Mouse (Mus musculus) adrenal gland (tissue): ENCODE results near the gene Sox11.

Experiments used
- intact Hi-C: fragments of 180-260 bp; cut with DNase I; formaldehyde crosslinking; loops from one replicate; pipeline ENCODE4 v1.15.1; 2025

Gene Sox11

GRCm38 (mm10) chr12:27336801-27337200, 5.6 kb downstream of the Sox11 start:
- intact Hi-C loops: no loop called here

- intact Hi-C loops: no loop called here
Measured at GRCm38 (mm10) chr12:27336336-27336735, 6.0 kb downstream of the Sox11 start.

GRCm38 (mm10) chr12:27335356-27336055, 6.9 kb downstream of the Sox11 start:
- intact Hi-C loops: no loop called here

GRCm38 (mm10) chr12:27333590-27333989, 8.8 kb downstream of the Sox11 start:
- intact Hi-C loops: no loop called here

GRCm38 (mm10) chr12:27323423-27323822, 19.0 kb downstream of the Sox11 start:
- intact Hi-C loops: no loop called here

GRCm38 (mm10) chr12:27320705-27321104, 21.7 kb downstream of the Sox11 start:
- intact Hi-C loops: no loop called here

- intact Hi-C loops: no loop called here
Measured at GRCm38 (mm10) chr12:27312985-27313384, 29.4 kb downstream of the Sox11 start.

- intact Hi-C loops: no loop called here
Measured at GRCm38 (mm10) chr12:27311854-27312466, 30.4 kb downstream of the Sox11 start.

GRCm38 (mm10) chr12:27311316-27311832, 31.0 kb downstream of the Sox11 start:
- intact Hi-C loops: no loop called here

GRCm38 (mm10) chr12:27310703-27311102, 31.7 kb downstream of the Sox11 start:
- intact Hi-C loops: no loop called here

GRCm38 (mm10) chr12:27309969-27310368, 32.4 kb downstream of the Sox11 start:
- intact Hi-C loops: no loop called here

- intact Hi-C loops: no loop called here
Measured at GRCm38 (mm10) chr12:27304713-27305437, 37.5 kb downstream of the Sox11 start.

- intact Hi-C loops: no loop called here
Measured at GRCm38 (mm10) chr12:27303190-27303589, 39.2 kb downstream of the Sox11 start.

GRCm38 (mm10) chr12:27298721-27299120, 43.7 kb downstream of the Sox11 start:
- intact Hi-C loops: no loop called here

GRCm38 (mm10) chr12:27294191-27294590, 48.2 kb downstream of the Sox11 start:
- intact Hi-C loops: no loop called here

GRCm38 (mm10) chr12:27293736-27294135, 48.6 kb downstream of the Sox11 start:
- intact Hi-C loops: no loop called here

- intact Hi-C loops: no loop called here
Measured at GRCm38 (mm10) chr12:27293208-27293607, 49.2 kb downstream of the Sox11 start.
